Mouse (Mus musculus): Measurements from ENCODE around the gene Cln6. TPM values are rescaled to one million over a fixed set of nuclear protein-coding genes. Genes with fewer than 3 reads are reported as not detected.
"Not testable (repeated sequence)": the region's sequence is repeated elsewhere in the genome, so short reads cannot be mapped to it uniquely, and the experiment has no call there.

Cln6 gene
- total and polyA plus RNA-seq, 3 experiments = 29.4 to 52.1 TPM; not detected in 1

- H3K9ac ChIP-seq (ENCODE audit: control insufficient read depth, low read depth, low read length, poor library complexity, severe bottlenecking) = no peak overlapping the region
- no peak overlapping the region for H3K4me3 ChIP-seq (ENCODE audit: control insufficient read depth in 1 of 2, insufficient read depth in 1 of 2, low read depth in 2 of 2, low read length in 2 of 2)
- no peaks in the 10 kb centered on the region for H3K36me3 ChIP-seq (ENCODE audit: control insufficient read depth in 1 of 2, insufficient read depth in 2 of 2, low read length in 2 of 2)
- DNase-seq (ENCODE audit: low read depth, low spot score) = no peak
- H3K79me2 ChIP-seq (ENCODE audit: control insufficient read depth, insufficient read depth, low read length, poor library complexity) = no peaks in the 10 kb centered on the region
- no peak overlapping the region for H3K27ac ChIP-seq (ENCODE audit: control insufficient read depth, low read depth, low read length)
- no peaks in the 10 kb centered on the region for H3K9me3 ChIP-seq (replicated peaks; ENCODE audit: insufficient read depth, low read length)
- H3K4me1 ChIP-seq (ENCODE audit: control insufficient read depth in 1 of 2, insufficient read depth in 2 of 2, low read length in 2 of 2) = no peaks in the 10 kb centered on the region
- H3K27me3 ChIP-seq (ENCODE audit: control insufficient read depth in 1 of 2, insufficient read depth in 2 of 2, low read length in 2 of 2) = no peaks in the 10 kb centered on the region
- TF ChIP-seq TAL1 (IDR thresholded peaks at IDR 0.05; ENCODE audit: low read length) (no peak), MYB (IDR thresholded peaks at IDR 0.05; ENCODE audit: low read depth, low read length) (no peak), BHLHE40 (IDR thresholded peaks at IDR 0.05; ENCODE audit: borderline replicate concordance, low read depth, low read length) (no peak)
These were observed 19.9 kb downstream of the Cln6 start for GRCm38 (mm10) chr9:62858266-62859019.

DNA sequence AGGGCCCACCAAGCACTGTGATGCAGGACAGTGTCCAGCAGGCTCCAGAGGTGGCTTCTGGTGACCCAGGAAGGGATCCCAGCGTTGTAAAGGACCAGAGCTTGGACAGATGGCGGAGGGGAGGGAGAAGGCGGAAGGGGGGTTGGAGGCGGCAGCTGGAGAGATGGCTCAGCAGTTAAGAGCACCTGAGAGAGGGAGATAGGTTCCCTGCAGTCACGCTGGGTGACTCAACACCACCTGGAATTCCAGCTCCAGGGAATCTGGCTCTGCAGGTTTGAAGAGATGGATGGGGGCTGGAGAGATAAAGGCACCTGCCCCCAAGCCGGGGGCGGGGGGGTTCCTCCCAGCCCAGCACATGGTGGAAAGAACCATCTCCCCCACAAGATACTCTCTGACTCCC, 21.5 kb downstream of the Cln6 start:
- not testable (repeated sequence) for H3K9ac ChIP-seq (ENCODE audit: control insufficient read depth, low read depth, low read length, poor library complexity, severe bottlenecking); H3K79me2 ChIP-seq (ENCODE audit: control insufficient read depth, insufficient read depth, low read length, poor library complexity); DNase-seq (ENCODE audit: low read depth, low spot score); H3K4me1 ChIP-seq (ENCODE audit: control insufficient read depth in 1 of 2, insufficient read depth in 2 of 2, low read length in 2 of 2); H3K36me3 ChIP-seq (ENCODE audit: control insufficient read depth in 1 of 2, insufficient read depth in 2 of 2, low read length in 2 of 2); H3K27me3 ChIP-seq (ENCODE audit: control insufficient read depth in 1 of 2, insufficient read depth in 2 of 2, low read length in 2 of 2); H3K9me3 ChIP-seq (replicated peaks; ENCODE audit: insufficient read depth, low read length); H3K4me3 ChIP-seq (ENCODE audit: control insufficient read depth in 1 of 2, insufficient read depth in 1 of 2, low read depth in 2 of 2, low read length in 2 of 2); H3K27ac ChIP-seq (ENCODE audit: control insufficient read depth, low read depth, low read length)

DNA sequence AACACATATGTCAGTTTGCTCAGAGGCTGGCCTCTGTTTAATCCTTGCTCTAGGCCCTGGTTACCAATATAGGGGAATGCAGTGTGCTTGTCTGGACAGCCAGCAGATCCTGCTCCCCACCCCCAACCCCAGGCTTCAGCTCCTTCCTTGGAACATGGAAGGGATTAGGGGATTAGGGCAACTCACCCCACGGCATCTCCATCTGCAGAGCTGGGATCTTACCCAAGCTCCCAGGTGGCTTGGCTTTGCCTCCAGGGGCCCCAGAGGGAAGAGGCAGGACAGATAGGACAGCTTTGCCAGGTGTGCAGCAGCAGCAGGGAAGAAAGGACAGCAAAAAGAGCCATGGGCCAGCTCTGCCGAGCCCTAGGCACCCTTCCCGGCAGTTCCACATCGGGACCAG, 22.3 kb downstream of the Cln6 start:
- TF ChIP-seq MYC (IDR thresholded peaks at IDR 0.05; ENCODE audit: low read depth, low read length) = no peak
- Histone ChIP-seq H3K4me1 (ENCODE audit: control insufficient read depth in 1 of 2, insufficient read depth in 2 of 2, low read length in 2 of 2) (no peaks in the 10 kb centered on the region), H3K27me3 (ENCODE audit: control insufficient read depth in 1 of 2, insufficient read depth in 2 of 2, low read length in 2 of 2) (no peaks in the 10 kb centered on the region)

GRCm38 (mm10) chr9:62869236-62869635, 30.7 kb downstream of the Cln6 start:
- not testable (repeated sequence) for H3K27ac ChIP-seq (ENCODE audit: control insufficient read depth, low read depth, low read length); H3K36me3 ChIP-seq (ENCODE audit: control insufficient read depth in 1 of 2, insufficient read depth in 2 of 2, low read length in 2 of 2); H3K9ac ChIP-seq (ENCODE audit: control insufficient read depth, low read depth, low read length, poor library complexity, severe bottlenecking); H3K9me3 ChIP-seq (replicated peaks; ENCODE audit: insufficient read depth, low read length); H3K4me1 ChIP-seq (ENCODE audit: control insufficient read depth in 1 of 2, insufficient read depth in 2 of 2, low read length in 2 of 2); H3K27me3 ChIP-seq (ENCODE audit: control insufficient read depth in 1 of 2, insufficient read depth in 2 of 2, low read length in 2 of 2); DNase-seq (ENCODE audit: low read depth, low spot score); H3K79me2 ChIP-seq (ENCODE audit: control insufficient read depth, insufficient read depth, low read length, poor library complexity); H3K4me3 ChIP-seq (ENCODE audit: control insufficient read depth in 1 of 2, insufficient read depth in 1 of 2, low read depth in 2 of 2, low read length in 2 of 2)
- TF ChIP-seq ZNF384 (IDR thresholded peaks at IDR 0.05; ENCODE audit: low read depth, low read length) = peak; percentile 53; the same call in 1 of the 2 replicates

More for the DNA sequence above, 22.3 kb downstream of the Cln6 start:
- H3K79me2 ChIP-seq (ENCODE audit: control insufficient read depth, insufficient read depth, low read length, poor library complexity) = no peaks in the 10 kb centered on the region
- no peak for DNase-seq (ENCODE audit: low read depth, low spot score)
- no peak overlapping the region for H3K9ac ChIP-seq (ENCODE audit: control insufficient read depth, low read depth, low read length, poor library complexity, severe bottlenecking)
- no peaks in the 10 kb centered on the region for H3K9me3 ChIP-seq (replicated peaks; ENCODE audit: insufficient read depth, low read length)
- H3K27ac ChIP-seq (ENCODE audit: control insufficient read depth, low read depth, low read length) = no peak overlapping the region
- H3K36me3 ChIP-seq (ENCODE audit: control insufficient read depth in 1 of 2, insufficient read depth in 2 of 2, low read length in 2 of 2) = no peaks in the 10 kb centered on the region
- H3K4me3 ChIP-seq (ENCODE audit: control insufficient read depth in 1 of 2, insufficient read depth in 1 of 2, low read depth in 2 of 2, low read length in 2 of 2) = no peak overlapping the region

All from MEL (cell line).